Mouse (Mus musculus) yolk sac, embryonic 10.5 days (tissue): Measurements from ENCODE around the gene Gm5152.
"Not testable (repeated sequence)": the region's sequence is repeated elsewhere in the genome, so short reads cannot be mapped to it uniquely, and the experiment has no call there.

ENCODE experiments used
- DNase-seq: peaks from one replicate; pipeline ENCODE4 v3.0.0-alpha.2; 2017; ENCODE audit warnings: low spot score

The Gm5152 gene

GRCm38 (mm10) chr5:10246426-10246825 lies at the start of gene Gm5152:
Gene Gm5152, minus strand, starts transcription at chr5:10246526.
- not testable (repeated sequence) for DNase-seq

- DNase-seq, result not testable (repeated sequence)
These were observed 8.4 kb upstream of the Gm5152 start for GRCm38 (mm10) chr5:10254768-10255167.

- DNase-seq, result not testable (repeated sequence)
These were observed 556 bp downstream of the Gm5152 start for GRCm38 (mm10) chr5:10245770-10246169.

GRCm38 (mm10) chr5:10240436-10240835 lies 5.9 kb downstream of the Gm5152 start:
- not testable (repeated sequence) for DNase-seq

GRCm38 (mm10) chr5:10220317-10220716 lies 26.0 kb downstream of the Gm5152 start:
- DNase-seq, result no peak

- no peak for DNase-seq
These were observed 43.3 kb downstream of the Gm5152 start for GRCm38 (mm10) chr5:10203067-10203466.

- no peak for DNase-seq
These were observed 49.4 kb downstream of the Gm5152 start for GRCm38 (mm10) chr5:10196880-10197279.
